Mouse (Mus musculus) adrenal gland, adult 2 months (tissue): ENCODE results near the gene Pde5a. TPM values are rescaled to one million over a fixed set of nuclear protein-coding genes. Genes with fewer than 3 reads are reported as not detected.

Source experiments
- DNase-seq: peaks from one replicate; pipeline ENCODE4 v3.0.0; 2021
- polyA plus RNA-seq: library from polyadenylated mRNA; depleted of rRNA; stranded (reverse); fragments of >200 nt; gene quantifications from 2 replicates; pipeline ENCODE4 v1.2.3, GENCODE M21; 2012
- total RNA-seq, 2 experiments: library from RNA; stranded (reverse); gene quantifications; 2 replicates each; pipeline ENCODE4 v1.2.3; 2021

Pde5a gene
- total and polyA plus RNA-seq, 3 experiments, result 4.6 to 48.8 (median 46.5) TPM

GRCm38 (mm10) chr3:122763768-122764167 lies 35.0 kb downstream of the Pde5a start:
- DNase-seq, result no peak

GRCm38 (mm10) chr3:122766930-122767329 lies 38.2 kb downstream of the Pde5a start:
- no peak for DNase-seq

GRCm38 (mm10) chr3:122767841-122768240 lies 39.1 kb downstream of the Pde5a start:
- DNase-seq, result no peak

- DNase-seq, result no peak
Measured at GRCm38 (mm10) chr3:122781417-122781816, 52.7 kb downstream of the Pde5a start.

- no peak for DNase-seq
Measured at GRCm38 (mm10) chr3:122784245-122784644, 55.5 kb downstream of the Pde5a start.

GRCm38 (mm10) chr3:122788314-122788713 lies 59.6 kb downstream of the Pde5a start:
- no peak for DNase-seq

GRCm38 (mm10) chr3:122789544-122789943 lies 60.8 kb downstream of the Pde5a start:
- DNase-seq, result no peak

- no peak for DNase-seq
Measured at GRCm38 (mm10) chr3:122800050-122800449, 71.3 kb downstream of the Pde5a start.

- DNase-seq, result no peak
Measured at GRCm38 (mm10) chr3:122800553-122801435, 72.0 kb downstream of the Pde5a start.

- DNase-seq, result no peak
Measured at GRCm38 (mm10) chr3:122801436-122802221, 72.9 kb downstream of the Pde5a start.

- DNase-seq, result no peak
Measured at GRCm38 (mm10) chr3:122807313-122807712, 78.6 kb downstream of the Pde5a start.

GRCm38 (mm10) chr3:122810090-122810863 lies 81.5 kb downstream of the Pde5a start:
- no peak for DNase-seq

GRCm38 (mm10) chr3:122810986-122811385 lies 82.2 kb downstream of the Pde5a start:
- DNase-seq, result no peak

- DNase-seq, result no peak
Measured at GRCm38 (mm10) chr3:122814531-122814930, 85.8 kb downstream of the Pde5a start.

- peak; percentile 72 for DNase-seq
Measured at GRCm38 (mm10) chr3:122818282-122818681, 89.5 kb downstream of the Pde5a start.

GRCm38 (mm10) chr3:122820700-122821099 lies 92.0 kb downstream of the Pde5a start:
- DNase-seq, result no peak

GRCm38 (mm10) chr3:122828270-122829058 lies 99.7 kb downstream of the Pde5a start:
- no peak for DNase-seq

- DNase-seq, result no peak
Measured at GRCm38 (mm10) chr3:122834519-122834918, 105.8 kb downstream of the Pde5a start.

GRCm38 (mm10) chr3:122835097-122835850 lies 106.5 kb downstream of the Pde5a start:
- DNase-seq, result no peak

GRCm38 (mm10) chr3:122837639-122838038 lies 108.9 kb downstream of the Pde5a start:
- DNase-seq, result no peak
